Mouse (Mus musculus): ENCODE measurements at regions not wholly inside any gene's neighbourhood (a gene's known extent, or its start where the extent isn't known, plus 50 kb on each side); places are given as distances from the start of the nearest gene placed in this dataset.

GRCm38 (mm10) chr16:95928290-95929260 lies 62.2 kb downstream of the Psmg1 start:
- TF ChIP-seq GATA1 (IDR thresholded peaks at IDR 0.05; ENCODE audit: borderline replicate concordance, low read length), result no peak
- TF ChIP-seq CTCF (IDR thresholded peaks at IDR 0.05; ENCODE audit: low read depth, low read length), result no peak
- TF ChIP-seq TAL1 (conservative IDR thresholded peaks at IDR 0.05; ENCODE audit: low read depth, low read length), result no peak
- TF ChIP-seq POLR2AphosphoS5 (IDR thresholded peaks at IDR 0.05; ENCODE audit: insufficient replicate concordance, low read depth, low read length), result no peak

Data from G1E (cell line).